Mouse (Mus musculus) cortical plate, adult 2 months (tissue): ENCODE measurements around the gene Gm10300.

ENCODE experiments used
- CTCF ChIP-seq: fragments of 200-500 bp; IDR thresholded peaks from 2 replicates; pipeline ENCODE4 v1.5.1; 2011; ENCODE audit warnings: mild to moderate bottlenecking, control low read depth, low read length; ENCODE audit not compliant: insufficient read depth; ENCODE audit errors: extremely low read depth
- POLR2A ChIP-seq: fragments of 200-500 bp; IDR thresholded peaks from 2 replicates; pipeline ENCODE4 v1.6.1; 2011; ENCODE audit warnings: mild to moderate bottlenecking, low read length, control low read depth; ENCODE audit not compliant: insufficient read depth; ENCODE audit errors: extremely low read depth

DNA sequence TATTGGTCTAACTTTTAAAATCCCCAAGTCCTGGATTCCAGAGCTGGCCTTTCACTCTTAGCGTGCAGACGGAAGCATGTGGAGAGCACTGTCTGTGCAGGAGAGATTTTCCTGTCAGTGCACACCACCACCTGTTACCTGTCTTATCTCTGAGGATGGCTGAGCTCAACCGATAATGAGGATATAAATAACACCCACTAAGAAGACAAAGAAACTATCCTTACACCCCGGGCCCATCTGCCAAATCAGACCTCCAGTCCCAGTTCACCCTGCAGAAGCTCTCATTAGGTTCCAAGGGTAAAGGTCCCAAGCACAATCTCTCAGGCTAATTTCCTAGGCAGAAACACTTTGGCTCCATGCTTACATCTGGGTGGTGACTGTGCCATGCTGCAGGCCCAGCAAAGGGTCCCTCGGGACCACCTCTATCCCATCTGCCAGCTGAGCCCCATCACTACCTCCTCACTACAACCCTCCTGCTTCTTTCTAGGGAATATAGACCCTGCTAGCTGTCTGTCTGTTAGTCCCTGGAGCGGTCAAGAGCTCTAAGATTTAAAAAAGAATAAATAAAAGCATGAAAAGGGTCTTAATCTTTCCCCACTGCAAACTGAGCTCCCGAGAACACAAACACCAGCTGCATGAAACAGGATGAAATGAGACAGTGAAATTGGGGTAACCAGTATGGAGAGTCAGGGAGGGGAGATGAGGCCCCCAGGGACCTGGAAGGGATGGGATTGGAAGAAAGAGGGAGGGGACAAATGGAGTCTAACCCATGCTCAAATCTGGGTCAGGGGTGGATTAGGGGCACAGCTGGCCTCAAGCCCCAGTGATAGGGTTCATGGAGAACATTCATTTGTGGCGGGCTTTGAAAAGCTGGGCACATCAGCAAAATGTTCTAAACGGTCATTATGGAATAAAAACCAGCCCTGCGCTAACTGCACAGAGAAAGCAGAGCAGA is 22.9 kb upstream of the Gm10300 start:
- TF ChIP-seq CTCF (no peak), POLR2A (no peak)
